Mouse (Mus musculus) ES-E14 (cell line): ENCODE measurements at regions not wholly inside any gene's neighbourhood (a gene's known extent, or its start where the extent isn't known, plus 50 kb on each side); places are given as distances from the start of the nearest gene placed in this dataset.

Experiments used
- HCFC1 ChIP-seq: IDR thresholded peaks from 2 replicates; pipeline ENCODE4 v1.6.1; 2012; ENCODE audit warnings: low read length, inconsistent platforms, borderline replicate concordance; ENCODE audit not compliant: insufficient read depth
- MAFK ChIP-seq: IDR thresholded peaks from 2 replicates; pipeline ENCODE4 v1.6.1; 2014; ENCODE audit warnings: mild to moderate bottlenecking, low read depth, low read length, inconsistent platforms; ENCODE audit not compliant: insufficient read depth

- no peak for TF ChIP-seq MAFK
- no peak for TF ChIP-seq HCFC1
These were observed 515.1 kb downstream of the Klhl13 start for GRCm38 (mm10) chrX:22849522-22850495.
